Mouse (Mus musculus) stomach, embryonic 15.5 days (tissue): ENCODE data around the gene Prkn. TPM values are rescaled to one million over a fixed set of nuclear protein-coding genes. Genes with fewer than 3 reads are reported as not detected.

Source experiments
- ATAC-seq: fragments of 200-750 bp; cut with Nextera tagmentation; 2 replicates; pipeline ENCODE4 v1.8.0; 2017; ENCODE audit warnings: low read depth, moderate number of reproducible peaks, moderate TSS enrichment; ENCODE audit not compliant: insufficient read depth, low FRiP score
- H3K27ac ChIP-seq: fragments of 300-500 bp; sonication (generic); 2 replicates; pipeline ENCODE4 v1.5.1; 2015; ENCODE audit warnings: mild to moderate bottlenecking, inconsistent platforms
- H3K27me3 ChIP-seq: fragments of 300-500 bp; sonication (generic); replicated peaks from 2 replicates; pipeline ENCODE4 v1.6.1; 2015; ENCODE audit warnings: inconsistent platforms
- H3K36me3 ChIP-seq: fragments of 300-500 bp; sonication (generic); 2 replicates; pipeline ENCODE4 v1.6.1; 2015; ENCODE audit warnings: inconsistent platforms
- H3K4me1 ChIP-seq: fragments of 300-500 bp; sonication (generic); 2 replicates; pipeline ENCODE4 v1.6.1; 2015; ENCODE audit warnings: inconsistent platforms
- H3K4me2 ChIP-seq: fragments of 300-500 bp; sonication (generic); 2 replicates; pipeline ENCODE4 v1.6.1; 2015; ENCODE audit warnings: mild to moderate bottlenecking, inconsistent platforms
- H3K4me3 ChIP-seq: fragments of 300-500 bp; sonication (generic); replicated peaks from 2 replicates; pipeline ENCODE4 v1.5.1; 2015; ENCODE audit warnings: inconsistent platforms
- H3K9ac ChIP-seq: fragments of 300-500 bp; sonication (generic); 2 replicates; pipeline ENCODE4 v1.6.1; 2015; ENCODE audit warnings: inconsistent platforms
- H3K9me3 ChIP-seq: fragments of 300-500 bp; sonication (generic); 2 replicates; pipeline ENCODE4 v1.6.1; 2016; ENCODE audit warnings: inconsistent platforms
- WGBS: fragments of 180-500 bp; shearing (Covaris S2); methylation state at CpG from one replicate; pipeline ENCODE4 v1.1.7; 2015; 5-methylcytosine and 5-hydroxymethylcytosine counted together
- polyA plus RNA-seq: library from polyadenylated mRNA; unstranded; fragments of >200 nt; fragmentation: Nextera tagmentation; extraction: Ambion mirVana; gene quantifications from 2 replicates; pipeline ENCODE4 v1.2.1, GENCODE M21; 2015

Gene Prkn
- polyA plus RNA-seq, 1 experiment from 2014 or later = 2.0 TPM

DNA sequence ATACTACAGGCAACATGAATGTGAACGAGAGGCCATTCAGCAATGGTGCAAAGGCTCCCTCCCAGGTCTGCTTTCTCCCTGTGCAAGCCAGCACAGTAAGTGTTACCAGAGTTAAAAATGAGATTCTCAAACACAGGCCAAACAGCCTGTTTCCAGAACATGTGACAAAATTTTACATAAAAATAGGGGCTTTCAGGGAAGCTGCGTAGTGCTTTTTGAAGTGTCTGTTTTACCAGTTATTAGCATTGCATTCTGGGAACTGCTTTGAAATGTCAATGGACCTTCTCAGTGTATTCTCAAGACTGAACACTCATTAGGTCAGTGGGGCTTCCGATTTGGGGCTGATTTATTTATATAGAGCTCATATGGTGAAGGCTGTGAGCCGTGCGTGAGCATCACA, 799.6 kb downstream of the Prkn start:
- 69% methylated on average over 5 of the region's 5 CpGs for WGBS
- no peak overlapping the region for H3K27ac ChIP-seq
- H3K4me1 ChIP-seq = no peaks in the 10 kb centered on the region
- no peaks in the 10 kb centered on the region for H3K36me3 ChIP-seq
- no peak overlapping the region for H3K4me3 ChIP-seq
- H3K9ac ChIP-seq = no peak overlapping the region
- no peaks in the 10 kb centered on the region for H3K9me3 ChIP-seq
- no peak overlapping the region for H3K4me2 ChIP-seq
- no peak for ATAC-seq
- no peaks in the 10 kb centered on the region for H3K27me3 ChIP-seq

DNA sequence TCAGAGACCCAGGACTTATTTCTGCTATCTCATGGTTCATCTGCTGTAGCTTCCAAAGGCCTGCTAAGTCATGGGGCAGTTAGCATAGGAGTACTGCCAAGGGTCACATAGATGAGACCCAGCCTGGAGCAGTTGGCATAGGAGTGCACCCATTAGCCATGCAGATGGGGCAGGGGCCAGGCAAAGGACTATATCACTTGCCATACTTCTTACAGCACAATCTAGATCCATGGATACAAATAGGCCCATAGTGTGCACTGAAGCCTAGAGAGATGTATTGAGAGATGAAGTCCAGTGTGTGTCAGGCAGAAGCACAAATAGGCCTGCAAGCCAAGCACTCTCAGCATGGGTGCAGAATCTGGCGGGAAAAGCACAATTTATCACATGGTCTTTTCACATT, 802.1 kb downstream of the Prkn start:
- Histone ChIP-seq H3K27ac (no peak overlapping the region), H3K9me3 (no peaks in the 10 kb centered on the region), H3K9ac (no peak overlapping the region), H3K4me3 (no peak overlapping the region), H3K36me3 (no peaks in the 10 kb centered on the region), H3K27me3 (no peaks in the 10 kb centered on the region), H3K4me2 (no peak overlapping the region), H3K4me1 (no peaks in the 10 kb centered on the region)
- 52% methylated on average over 1 of the region's 1 CpGs for WGBS
- no peak for ATAC-seq

DNA sequence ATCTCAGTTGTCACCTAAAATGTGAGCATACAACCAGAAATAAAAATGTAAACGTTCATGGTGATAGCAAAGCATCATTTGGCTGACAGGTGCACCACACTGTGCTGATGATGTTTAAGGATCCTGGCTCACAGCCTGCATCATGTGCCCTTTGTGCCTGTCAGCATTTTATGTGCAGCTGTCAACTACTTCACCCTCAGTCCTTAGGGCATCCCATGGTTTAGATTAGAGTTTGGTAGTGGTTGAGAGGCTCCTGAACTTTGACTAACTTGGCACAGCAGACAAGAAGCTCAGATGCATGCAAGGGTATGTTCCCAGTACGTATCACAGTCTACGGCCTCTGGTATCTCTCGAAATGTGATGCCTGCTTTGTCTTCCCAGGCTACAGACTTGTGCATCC, 803.8 kb downstream of the Prkn start:
- H3K36me3 ChIP-seq = no peaks in the 10 kb centered on the region
- H3K9me3 ChIP-seq = no peaks in the 10 kb centered on the region
- no peak overlapping the region for H3K9ac ChIP-seq
- no peak overlapping the region for H3K4me3 ChIP-seq
- H3K4me2 ChIP-seq = no peak overlapping the region
- H3K4me1 ChIP-seq = no peaks in the 10 kb centered on the region
- 78% methylated on average over 4 of the region's 4 CpGs for WGBS
- ATAC-seq = no peak
- H3K27me3 ChIP-seq = no peaks in the 10 kb centered on the region
- H3K27ac ChIP-seq = no peak overlapping the region

- ATAC-seq = no peak
- no peaks in the 10 kb centered on the region for H3K36me3 ChIP-seq
- WGBS = 87% methylated on average over 3 of the region's 3 CpGs
Observed at GRCm38 (mm10) chr17:11644873-11645464, 804.8 kb downstream of the Prkn start.

GRCm38 (mm10) chr17:11656397-11656796, 816.2 kb downstream of the Prkn start:
- no peaks in the 10 kb centered on the region for H3K36me3 ChIP-seq
- no peak overlapping the region for H3K9ac ChIP-seq
- ATAC-seq = no peak
- no peak overlapping the region for H3K27ac ChIP-seq
- H3K4me3 ChIP-seq = no peak overlapping the region
- H3K4me2 ChIP-seq = no peak overlapping the region
- no peaks in the 10 kb centered on the region for H3K27me3 ChIP-seq
- H3K9me3 ChIP-seq = no peaks in the 10 kb centered on the region
- 71% methylated on average over 5 of the region's 5 CpGs for WGBS
- no peaks in the 10 kb centered on the region for H3K4me1 ChIP-seq

More at GRCm38 (mm10) chr17:11644873-11645464, 804.8 kb downstream of the Prkn start:
- Histone ChIP-seq H3K4me1 (no peaks in the 10 kb centered on the region), H3K4me2 (no peak overlapping the region), H3K9me3 (no peaks in the 10 kb centered on the region), H3K4me3 (no peak overlapping the region), H3K9ac (no peak overlapping the region), H3K27me3 (no peaks in the 10 kb centered on the region), H3K27ac (no peak overlapping the region)

DNA sequence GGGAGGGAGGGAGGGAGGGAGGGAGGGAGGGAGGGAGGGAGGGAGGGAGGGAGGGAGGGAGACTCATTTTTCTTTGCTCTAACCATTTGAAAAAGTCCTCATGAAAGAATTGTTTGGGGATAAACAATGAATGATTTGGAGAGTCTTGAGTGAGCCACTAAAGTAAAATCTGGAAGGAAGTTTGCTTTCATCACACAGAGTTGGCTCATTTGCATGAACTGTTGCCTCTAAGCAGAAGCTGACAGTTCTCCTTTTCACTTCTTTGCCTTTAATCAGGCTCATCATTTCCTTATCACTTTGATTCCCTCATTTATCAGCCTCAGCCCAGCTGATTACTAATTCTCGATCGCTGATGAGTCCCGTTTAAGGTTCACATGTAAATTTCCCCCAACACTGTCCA, 816.7 kb downstream of the Prkn start:
- WGBS = 77% methylated on average over 3 of the region's 3 CpGs
- Histone ChIP-seq H3K9me3 (no peaks in the 10 kb centered on the region), H3K4me3 (no peak overlapping the region), H3K36me3 (no peaks in the 10 kb centered on the region), H3K4me2 (no peak overlapping the region), H3K4me1 (no peaks in the 10 kb centered on the region), H3K27me3 (no peaks in the 10 kb centered on the region), H3K9ac (no peak overlapping the region), H3K27ac (no peak overlapping the region)
- ATAC-seq = no peak

- H3K27ac ChIP-seq = no peak overlapping the region
- no peaks in the 10 kb centered on the region for H3K9me3 ChIP-seq
- ATAC-seq = no peak
- WGBS = 69% methylated on average over 1 of the region's 1 CpGs
- no peaks in the 10 kb centered on the region for H3K36me3 ChIP-seq
- no peaks in the 10 kb centered on the region for H3K4me1 ChIP-seq
- no peak overlapping the region for H3K9ac ChIP-seq
- no peak overlapping the region for H3K4me2 ChIP-seq
- no peak overlapping the region for H3K4me3 ChIP-seq
- H3K27me3 ChIP-seq = no peaks in the 10 kb centered on the region
Observed at GRCm38 (mm10) chr17:11661898-11662297, 821.7 kb downstream of the Prkn start.

DNA sequence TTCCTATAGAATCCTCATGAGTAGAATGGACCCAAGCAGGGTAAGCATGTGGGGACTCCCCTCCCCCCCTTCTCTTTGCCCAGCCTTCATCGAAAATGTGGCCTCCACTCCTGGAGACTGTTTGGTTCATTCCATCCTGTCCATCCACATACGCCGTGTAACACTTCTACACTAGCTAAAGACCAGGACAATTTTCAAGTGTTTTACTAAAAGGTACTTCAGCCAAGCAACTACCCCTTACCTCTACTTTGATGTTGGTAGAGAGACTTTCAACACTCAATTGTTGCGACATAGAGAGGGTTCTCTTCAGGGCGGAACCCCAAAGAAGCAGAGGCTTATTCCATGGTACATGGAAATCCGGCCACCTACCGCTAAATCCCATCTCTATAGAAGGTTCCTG, 823.3 kb downstream of the Prkn start:
- Histone ChIP-seq H3K4me1 (no peaks in the 10 kb centered on the region), H3K36me3 (no peaks in the 10 kb centered on the region), H3K27ac (no peak overlapping the region), H3K9ac (no peak overlapping the region), H3K4me3 (no peak overlapping the region), H3K27me3 (no peaks in the 10 kb centered on the region), H3K9me3 (no peaks in the 10 kb centered on the region), H3K4me2 (no peak overlapping the region)
- whole genome bisulfite sequencing = 87% methylated on average over 7 of the region's 7 CpGs
- ATAC-seq = no peak

DNA sequence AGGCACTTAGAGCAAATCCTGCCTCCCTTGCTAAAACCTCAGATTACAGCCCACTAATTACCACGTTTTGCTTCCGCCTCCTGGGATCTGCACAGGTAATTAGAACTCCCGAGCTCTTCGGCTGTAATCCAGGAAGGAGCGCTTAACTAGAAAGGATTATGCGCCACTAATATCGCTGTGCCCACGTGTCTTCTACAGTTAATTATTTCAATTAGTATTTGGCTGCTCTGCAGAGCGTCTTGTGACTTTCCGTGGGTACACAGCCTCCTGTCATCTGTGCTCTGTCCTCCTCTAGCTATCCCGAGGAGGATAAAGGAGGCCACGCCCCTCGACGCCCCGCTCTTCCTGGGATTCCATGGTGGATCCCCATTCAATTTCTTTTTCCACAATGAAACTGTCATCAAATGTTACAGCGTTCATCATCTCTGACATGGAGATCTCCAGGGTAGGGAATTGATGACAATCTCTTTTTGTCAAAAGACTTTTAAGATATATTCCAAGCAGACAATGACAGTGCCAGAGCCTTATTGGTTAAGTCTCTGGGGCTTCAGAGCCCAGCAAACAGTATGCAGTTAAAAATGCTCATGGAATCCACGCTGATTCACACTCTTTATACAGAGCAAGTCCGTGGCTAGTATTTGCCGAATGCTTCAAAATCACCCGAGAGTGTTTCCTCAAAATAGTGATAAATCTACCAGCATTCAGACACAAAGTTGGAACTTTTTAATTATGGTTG, 824.6 kb downstream of the Prkn start:
- 39% methylated on average over 20 of the region's 20 CpGs for WGBS
- Histone ChIP-seq H3K4me2 (peak overlapping the region; percentile 16), H3K4me3 (no peak overlapping the region)

GRCm38 (mm10) chr17:11679716-11680115, 839.5 kb downstream of the Prkn start:
- no peak overlapping the region for H3K9ac ChIP-seq
- H3K4me3 ChIP-seq = no peak overlapping the region
- H3K27ac ChIP-seq = no peak overlapping the region
- no peak overlapping the region for H3K4me2 ChIP-seq
- no peak for ATAC-seq
- H3K36me3 ChIP-seq = no peaks in the 10 kb centered on the region
- no peaks in the 10 kb centered on the region for H3K27me3 ChIP-seq
- no peaks in the 10 kb centered on the region for H3K4me1 ChIP-seq
- 87% methylated on average over 6 of the region's 6 CpGs for WGBS
- no peaks in the 10 kb centered on the region for H3K9me3 ChIP-seq

More for the DNA sequence above, 824.6 kb downstream of the Prkn start:
- H3K4me1 ChIP-seq = no peaks in the 10 kb centered on the region
- H3K27ac ChIP-seq = no peak overlapping the region
- no peak for ATAC-seq
- H3K9ac ChIP-seq = no peak overlapping the region
- H3K9me3 ChIP-seq = no peaks in the 10 kb centered on the region
- H3K36me3 ChIP-seq = no peaks in the 10 kb centered on the region
- H3K27me3 ChIP-seq = no peaks in the 10 kb centered on the region

- H3K4me2 ChIP-seq = no peak overlapping the region
- 84% methylated on average over 9 of the region's 9 CpGs for WGBS
Observed at GRCm38 (mm10) chr17:11680456-11680855, 840.3 kb downstream of the Prkn start.

DNA sequence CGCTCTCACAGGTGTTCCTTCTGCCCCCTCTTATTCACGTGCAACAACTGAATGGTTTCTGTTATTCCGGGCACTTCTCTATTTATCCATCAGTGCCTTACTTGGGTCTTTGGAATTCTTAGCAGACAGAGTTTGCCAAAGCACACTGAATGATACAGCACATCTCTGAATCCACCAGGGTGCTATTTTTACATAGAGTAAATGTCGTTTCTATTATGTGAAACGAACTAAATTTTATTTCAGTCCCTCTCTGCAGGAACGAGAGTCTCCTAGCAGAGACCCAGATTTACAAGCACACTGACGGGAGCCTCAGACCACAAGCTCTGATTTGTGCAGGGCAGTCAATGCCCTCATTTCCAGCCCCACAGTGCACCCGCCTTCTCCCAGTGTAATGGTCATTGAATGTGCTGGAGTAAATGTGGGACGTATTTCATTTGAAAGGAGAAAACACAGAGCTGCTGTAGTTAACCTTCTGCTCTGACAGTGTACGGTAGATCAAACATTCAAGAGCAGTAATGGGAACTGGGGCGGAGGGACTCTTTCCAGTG, 841.7 kb downstream of the Prkn start:
- 64% methylated on average over 11 of the region's 11 CpGs for WGBS
- Histone ChIP-seq H3K4me2 (no peak overlapping the region), H3K9ac (no peak overlapping the region), H3K4me1 (no peaks in the 10 kb centered on the region), H3K36me3 (no peaks in the 10 kb centered on the region), H3K9me3 (no peaks in the 10 kb centered on the region), H3K4me3 (no peak overlapping the region), H3K27me3 (no peaks in the 10 kb centered on the region), H3K27ac (no peak overlapping the region)
- no peak for ATAC-seq

More at GRCm38 (mm10) chr17:11680456-11680855, 840.3 kb downstream of the Prkn start:
- no peaks in the 10 kb centered on the region for H3K27me3 ChIP-seq
- H3K36me3 ChIP-seq = no peaks in the 10 kb centered on the region
- no peak overlapping the region for H3K4me3 ChIP-seq
- ATAC-seq = no peak
- H3K27ac ChIP-seq = no peak overlapping the region
- H3K9me3 ChIP-seq = no peaks in the 10 kb centered on the region
- no peak overlapping the region for H3K9ac ChIP-seq
- H3K4me1 ChIP-seq = no peaks in the 10 kb centered on the region
